Mouse (Mus musculus): ENCODE measurements around the gene Camkv. TPM values are rescaled to one million over a fixed set of nuclear protein-coding genes. Genes with fewer than 3 reads are reported as not detected.
A peak's percentile ranks its signal among the peaks of the same experiment; 100 is the strongest.

The Camkv gene
- 100 to 1,000 TPM; 353 to 360 TPM for total RNA-seq (2021)

DNA sequence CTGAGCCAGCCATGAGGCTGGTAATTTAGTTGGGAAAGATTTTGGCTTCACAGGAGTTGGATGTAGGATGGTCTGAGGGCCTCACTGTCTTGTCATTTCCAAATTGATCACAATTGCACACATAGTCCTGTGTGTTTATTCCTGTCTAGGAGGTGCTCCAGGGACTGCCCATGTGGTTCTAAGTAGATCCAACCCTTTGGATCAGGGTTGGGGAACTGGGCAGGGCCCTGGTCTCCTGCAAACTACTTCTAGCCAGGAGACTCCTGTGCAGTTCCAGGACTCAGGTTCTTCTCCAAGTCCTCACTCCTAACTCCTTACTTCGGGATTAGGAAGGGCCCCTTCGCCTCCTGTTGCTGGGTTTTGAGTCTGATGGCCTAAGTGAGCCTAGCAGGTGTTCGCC, at the start of gene Camkv:
TSS of gene Camkv (plus strand) at position 301 of the 400 bp plus-strand sequence.
- intact Hi-C loops (cut with DNase I), result no loop called here

DNA sequence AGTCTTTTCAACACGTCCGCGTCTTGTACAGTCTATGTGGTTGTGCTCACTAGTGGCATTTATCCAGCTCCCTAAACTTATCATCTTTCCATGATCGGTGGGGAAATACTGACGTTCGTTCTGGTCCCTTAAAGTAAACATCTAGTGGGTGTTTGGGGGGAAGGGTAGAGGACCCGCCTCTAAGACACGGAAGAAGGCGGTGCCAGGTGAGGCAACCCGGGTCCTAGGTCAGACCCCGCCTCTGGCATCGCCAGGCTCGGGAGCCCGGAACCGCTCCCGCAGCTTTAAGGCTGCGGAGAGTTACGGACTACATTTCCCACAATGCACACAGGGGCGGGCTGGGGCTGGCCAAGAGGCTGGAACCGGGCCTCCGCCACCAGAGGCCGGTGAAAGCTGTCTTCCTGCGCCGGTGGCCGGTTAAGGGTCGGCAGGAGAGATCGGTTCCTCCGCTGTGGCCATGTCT, 47.6 kb upstream of the Camkv start, which contains the start of gene Mon1a:
TSS of gene Mon1a (plus strand) at position 348 of the 463 bp plus-strand sequence.
- peak; percentile 88 to 89 for DNase-seq (ENCODE audit: low spot score in 2 of 2)
- intact Hi-C loops (cut with DNase I), result loop anchor here (2.0 kb wide), 1 partner anchor 15 kb away; the partner anchor contains the start of gene Rbm6

More for the DNA sequence above, at the start of gene Camkv:
- DNase-seq (ENCODE audit: low spot score in 2 of 2), result no peak

DNA sequence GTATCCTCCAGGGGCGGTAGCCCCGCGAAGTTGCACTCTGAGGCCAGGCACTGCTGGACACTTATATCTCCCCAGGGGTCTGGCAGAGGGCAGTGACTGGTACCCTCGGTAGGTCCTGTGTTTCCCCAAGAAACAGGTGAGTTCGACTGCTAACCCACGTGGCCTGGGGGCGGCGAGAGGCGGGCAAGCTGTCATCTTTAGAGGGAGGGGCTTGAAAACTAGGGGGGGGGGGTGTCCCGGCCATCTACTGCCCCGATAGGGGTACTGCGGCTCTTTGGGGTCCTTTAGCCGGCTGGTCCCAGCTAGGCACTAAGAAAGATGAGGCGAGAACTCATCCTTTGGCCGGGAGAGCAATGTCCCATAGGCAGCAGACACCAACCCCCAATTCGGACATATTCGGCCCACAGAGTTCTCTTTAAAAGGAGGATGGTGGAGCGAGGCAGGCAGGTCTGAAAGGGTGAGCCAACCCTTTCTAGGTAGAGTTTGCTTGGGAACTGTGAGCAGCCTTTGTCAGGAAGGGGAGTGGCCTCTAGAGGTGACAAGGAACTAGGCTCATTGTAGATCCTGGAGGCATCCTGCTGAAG, 47.1 kb upstream of the Camkv start:
- intact Hi-C loops (cut with DNase I), result loop anchor here (2.0 kb wide), 1 partner anchor 16 kb away; the partner anchor contains the start of gene Rbm6
- no peak for DNase-seq (ENCODE audit: low spot score in 2 of 2)

DNA sequence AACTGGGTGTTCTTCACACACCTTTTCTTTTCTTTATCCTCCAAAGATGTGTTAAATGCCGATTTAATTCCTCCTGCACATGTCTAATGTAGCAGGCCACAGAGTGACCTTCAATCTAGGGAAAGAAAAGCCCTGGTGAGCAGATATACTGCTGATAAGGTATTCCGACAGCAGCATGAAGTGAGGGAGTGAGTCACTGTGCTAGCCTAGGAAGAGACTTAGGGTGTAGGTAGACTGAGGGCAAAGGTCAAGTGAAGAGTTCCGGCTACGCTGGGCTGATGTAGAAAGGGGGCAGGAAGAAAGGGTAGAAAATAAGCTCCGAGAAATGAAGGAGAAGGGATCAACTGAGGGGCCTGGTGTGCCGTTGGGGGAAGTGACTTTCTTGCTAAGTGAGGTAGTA, 45.2 kb upstream of the Camkv start:
- no peak for DNase-seq (ENCODE audit: low spot score in 2 of 2)
- intact Hi-C loops (cut with DNase I), result no loop called here

DNA sequence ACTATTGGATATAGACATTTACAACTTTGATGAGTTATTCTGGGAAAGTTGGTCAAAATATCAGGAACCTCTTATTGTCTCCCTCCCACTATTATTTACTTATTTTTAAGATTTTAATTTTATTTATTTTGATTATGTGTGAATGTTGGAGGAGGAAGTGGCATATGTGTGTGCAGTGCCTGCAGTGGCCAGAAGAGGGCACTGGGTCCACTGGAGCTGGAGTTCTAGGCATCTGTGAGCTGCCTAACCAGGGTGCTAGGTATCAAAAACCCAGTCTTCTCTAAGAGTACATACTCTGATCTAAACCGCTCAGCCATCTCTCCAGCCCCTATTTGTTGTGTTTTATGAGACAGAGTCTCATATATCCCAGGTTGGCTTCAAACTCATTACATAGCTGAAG, 44.5 kb upstream of the Camkv start:
- no peak for DNase-seq (ENCODE audit: low spot score in 2 of 2)
- intact Hi-C loops (cut with DNase I), result no loop called here

DNA sequence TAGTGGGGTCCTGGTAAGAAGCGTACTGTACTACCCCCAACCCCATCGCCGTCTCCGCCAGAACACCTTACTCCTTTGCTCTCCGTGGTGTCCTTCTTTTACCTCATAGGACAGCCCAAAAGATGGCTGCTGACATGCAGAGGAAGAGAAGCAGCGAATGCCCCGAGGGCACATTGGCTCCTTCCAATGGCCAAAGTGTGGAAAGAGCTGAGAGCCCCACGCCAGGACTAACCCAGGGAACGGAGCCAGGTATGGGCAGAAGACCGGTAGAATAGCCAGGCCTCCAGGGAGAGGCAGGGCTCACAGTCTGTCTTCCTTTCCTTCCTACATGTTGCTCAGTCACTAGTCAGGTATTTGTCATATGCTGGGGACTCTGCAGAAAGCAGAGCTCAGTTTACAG, 36.9 kb upstream of the Camkv start:
- no peak for DNase-seq (ENCODE audit: low spot score in 2 of 2)
- intact Hi-C loops (cut with DNase I), result no loop called here

DNA sequence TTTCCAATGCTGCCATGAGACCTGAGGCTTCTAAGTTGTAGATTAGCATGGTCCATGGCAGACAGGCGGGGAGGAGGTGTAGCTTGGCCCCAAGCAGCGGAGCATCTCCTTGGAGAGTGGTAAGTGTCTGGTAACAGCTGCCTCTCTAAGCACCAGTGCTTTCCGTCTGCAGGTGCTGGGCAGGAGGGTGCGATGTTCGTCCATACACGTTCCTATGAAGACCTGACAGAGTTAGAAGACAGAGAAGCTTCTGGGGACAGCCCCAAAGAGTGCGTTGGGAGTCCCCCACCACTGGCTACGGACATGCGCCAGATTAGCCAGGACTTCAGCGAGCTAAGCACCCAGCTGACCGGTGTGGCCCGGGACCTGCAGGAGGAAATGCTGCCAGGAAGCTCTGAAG, 35.6 kb upstream of the Camkv start:
- no peak for DNase-seq (ENCODE audit: low spot score in 2 of 2)
- intact Hi-C loops (cut with DNase I), result loop anchor here (5.0 kb wide), 2 partner anchors 147 to 167 kb away; partner anchors contain the start of gene Gmppb

DNA sequence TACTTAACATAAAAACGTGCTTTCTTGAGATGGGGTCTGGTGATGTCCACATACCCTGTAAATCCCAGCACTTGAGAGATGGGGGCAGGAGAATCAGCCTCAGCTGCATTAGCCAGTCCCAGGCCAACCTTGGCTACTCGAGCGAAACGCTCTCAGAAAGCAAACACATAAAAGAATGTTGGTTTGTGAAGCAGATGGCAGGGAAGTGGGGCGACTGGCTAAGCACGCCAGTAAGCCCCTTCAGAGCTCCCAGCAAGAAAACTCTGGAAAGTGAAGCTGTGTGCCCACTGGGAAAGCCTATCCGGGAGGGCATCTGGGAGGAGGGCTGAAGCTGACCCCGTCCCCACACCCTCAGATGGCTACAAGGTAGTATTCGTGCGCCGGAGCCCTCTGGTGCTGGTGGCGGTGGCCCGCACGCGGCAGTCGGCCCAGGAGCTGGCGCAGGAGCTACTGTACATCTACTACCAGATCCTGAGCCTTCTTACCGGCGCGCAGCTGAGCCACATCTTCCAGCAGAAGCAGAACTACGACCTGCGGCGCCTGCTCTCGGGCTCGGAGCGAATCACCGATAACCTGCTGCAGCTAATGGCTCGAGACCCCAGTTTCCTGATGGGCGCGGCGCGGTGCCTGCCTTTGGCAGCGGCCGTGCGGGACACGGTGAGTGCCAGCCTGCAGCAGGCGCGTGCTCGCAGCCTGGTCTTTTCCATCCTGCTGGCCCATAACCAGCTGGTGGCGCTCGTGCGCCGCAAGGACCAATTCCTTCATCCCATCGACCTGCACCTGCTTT, 34.4 kb upstream of the Camkv start:
- intact Hi-C loops (cut with DNase I), result loop anchor here (5.0 kb wide), 2 partner anchors 146 to 166 kb away; partner anchors contain the start of gene Gmppb
- DNase-seq (ENCODE audit: low spot score in 2 of 2), result peak; percentile 81 to 84

DNA sequence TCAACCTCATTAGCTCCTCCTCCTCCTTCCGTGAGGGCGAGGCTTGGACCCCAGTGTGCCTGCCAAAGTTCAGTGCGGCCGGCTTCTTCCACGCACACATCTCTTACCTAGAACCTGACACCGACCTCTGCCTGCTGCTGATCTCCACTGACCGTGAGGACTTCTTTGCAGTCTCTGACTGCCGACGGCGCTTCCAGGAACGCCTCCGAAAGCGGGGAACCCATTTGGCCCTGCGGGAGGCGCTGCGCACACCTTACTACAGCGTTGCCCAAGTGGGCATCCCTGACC, 33.9 kb upstream of the Camkv start:
- no peak for DNase-seq (ENCODE audit: low spot score in 2 of 2)

DNA sequence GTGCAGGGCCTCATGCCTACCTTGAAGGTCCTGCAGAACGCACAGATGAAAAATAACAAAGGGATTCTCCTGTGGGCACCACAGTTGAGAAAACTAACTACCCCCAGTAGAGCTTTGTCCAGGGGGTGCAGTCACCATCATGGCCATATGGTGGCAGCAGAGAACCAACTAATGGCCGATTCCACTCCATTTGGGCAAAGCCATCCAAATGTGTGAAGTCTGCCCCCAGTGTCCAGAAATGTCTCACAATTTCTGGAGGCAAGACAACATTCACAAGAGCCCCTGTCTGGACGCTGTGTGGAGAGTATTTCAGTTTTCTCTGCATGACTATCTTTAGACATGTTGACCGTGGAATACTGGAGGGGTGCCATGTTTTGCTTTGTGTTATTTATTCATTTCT, 30.7 kb upstream of the Camkv start:
- intact Hi-C loops (cut with DNase I), result loop anchor here (1.0 to 5.0 kb wide), 3 partner anchors 58 to 163 kb away; partner anchors contain the start of gene Gmppb
- peak; percentile 82 to 86 for DNase-seq (ENCODE audit: low spot score in 2 of 2)

More for the DNA sequence above, 33.9 kb upstream of the Camkv start:
- intact Hi-C loops (cut with DNase I), result loop anchor here (5.0 kb wide), 2 partner anchors 146 to 166 kb away; partner anchors contain the start of gene Gmppb

DNA sequence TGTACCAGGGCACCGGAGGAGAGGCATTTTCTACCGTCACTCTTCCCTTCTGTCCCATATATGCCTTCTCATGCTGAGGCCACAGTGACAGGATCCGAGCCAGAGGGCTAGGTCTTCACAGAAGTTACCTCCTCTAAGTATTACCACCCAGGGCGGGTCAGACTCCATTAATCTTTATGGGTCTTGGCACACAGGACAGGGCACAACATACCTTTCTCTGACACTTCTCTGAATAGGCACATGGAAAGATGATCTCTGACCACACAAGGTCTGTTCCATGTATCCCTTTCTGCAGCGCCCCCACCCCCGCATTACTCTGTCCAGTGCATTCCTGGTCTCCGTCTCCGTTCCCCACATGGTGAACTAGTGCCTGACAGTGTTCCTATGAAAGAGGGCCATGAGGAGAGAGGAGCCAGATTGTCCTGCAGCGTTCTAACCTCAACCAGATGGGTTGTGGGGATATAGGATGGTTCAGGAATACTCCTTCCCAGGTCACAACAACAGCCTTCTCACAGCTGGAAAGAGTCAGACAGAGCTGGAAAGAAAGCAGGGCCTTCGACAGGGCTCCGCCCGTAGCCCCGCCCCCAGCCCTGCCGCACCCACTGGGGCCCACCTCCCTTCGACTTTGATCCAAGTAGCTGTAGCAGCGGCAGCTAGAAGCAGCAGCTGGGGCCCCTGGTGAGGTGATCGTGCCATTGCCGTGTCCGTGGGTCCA, 29.1 kb upstream of the Camkv start, which contains the start of gene Mst1r:
TSS of gene Mst1r (plus strand) at position 622 of the 715 bp plus-strand sequence.
- intact Hi-C loops (cut with DNase I), result no loop called here
- no peak for DNase-seq (ENCODE audit: low spot score in 2 of 2)

DNA sequence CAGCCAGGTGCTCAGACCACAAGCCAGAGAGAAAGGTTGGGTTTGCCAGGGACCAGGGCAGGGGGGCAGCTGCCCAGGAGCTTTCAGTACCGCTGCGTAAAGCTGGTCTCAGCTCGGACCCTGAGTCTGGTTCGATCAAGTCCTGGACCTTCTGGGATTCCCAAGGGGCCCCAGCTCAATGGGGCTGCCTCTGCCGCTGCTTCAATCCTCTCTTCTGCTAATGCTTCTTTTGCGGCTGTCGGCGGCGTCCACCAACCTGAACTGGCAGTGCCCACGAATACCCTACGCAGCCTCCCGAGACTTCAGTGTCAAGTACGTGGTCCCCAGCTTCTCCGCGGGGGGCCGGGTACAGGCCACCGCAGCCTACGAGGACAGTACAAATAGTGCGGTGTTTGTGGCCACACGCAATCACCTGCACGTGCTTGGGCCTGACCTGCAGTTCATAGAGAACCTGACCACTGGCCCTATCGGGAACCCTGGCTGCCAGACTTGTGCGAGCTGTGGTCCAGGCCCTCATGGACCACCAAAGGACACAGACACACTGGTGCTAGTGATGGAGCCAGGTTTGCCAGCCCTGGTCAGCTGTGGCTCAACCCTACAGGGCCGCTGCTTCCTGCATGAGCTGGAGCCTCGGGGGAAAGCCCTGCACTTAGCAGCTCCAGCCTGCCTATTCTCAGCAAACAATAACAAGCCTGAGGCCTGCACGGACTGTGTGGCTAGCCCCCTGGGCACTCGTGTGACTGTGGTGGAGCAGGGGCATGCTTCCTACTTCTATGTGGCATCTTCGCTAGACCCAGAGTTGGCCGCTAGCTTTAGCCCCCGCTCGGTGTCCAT, 28.3 kb upstream of the Camkv start:
- intact Hi-C loops (cut with DNase I), result no loop called here

DNA sequence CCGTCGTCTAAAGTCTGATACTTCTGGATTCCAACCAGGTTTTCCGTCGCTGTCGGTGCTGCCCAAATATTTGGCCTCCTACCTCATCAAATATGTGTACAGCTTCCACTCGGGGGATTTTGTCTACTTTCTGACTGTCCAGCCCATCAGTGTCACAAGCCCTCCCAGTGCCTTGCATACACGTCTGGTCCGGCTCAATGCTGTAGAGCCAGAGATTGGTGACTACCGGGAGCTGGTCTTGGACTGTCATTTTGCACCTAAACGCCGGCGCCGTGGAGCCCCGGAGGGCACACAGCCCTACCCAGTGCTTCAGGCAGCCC, 27.7 kb upstream of the Camkv start:
- intact Hi-C loops (cut with DNase I), result no loop called here

More for the DNA sequence above, 28.3 kb upstream of the Camkv start:
- no peak for DNase-seq (ENCODE audit: low spot score in 2 of 2)

DNA sequence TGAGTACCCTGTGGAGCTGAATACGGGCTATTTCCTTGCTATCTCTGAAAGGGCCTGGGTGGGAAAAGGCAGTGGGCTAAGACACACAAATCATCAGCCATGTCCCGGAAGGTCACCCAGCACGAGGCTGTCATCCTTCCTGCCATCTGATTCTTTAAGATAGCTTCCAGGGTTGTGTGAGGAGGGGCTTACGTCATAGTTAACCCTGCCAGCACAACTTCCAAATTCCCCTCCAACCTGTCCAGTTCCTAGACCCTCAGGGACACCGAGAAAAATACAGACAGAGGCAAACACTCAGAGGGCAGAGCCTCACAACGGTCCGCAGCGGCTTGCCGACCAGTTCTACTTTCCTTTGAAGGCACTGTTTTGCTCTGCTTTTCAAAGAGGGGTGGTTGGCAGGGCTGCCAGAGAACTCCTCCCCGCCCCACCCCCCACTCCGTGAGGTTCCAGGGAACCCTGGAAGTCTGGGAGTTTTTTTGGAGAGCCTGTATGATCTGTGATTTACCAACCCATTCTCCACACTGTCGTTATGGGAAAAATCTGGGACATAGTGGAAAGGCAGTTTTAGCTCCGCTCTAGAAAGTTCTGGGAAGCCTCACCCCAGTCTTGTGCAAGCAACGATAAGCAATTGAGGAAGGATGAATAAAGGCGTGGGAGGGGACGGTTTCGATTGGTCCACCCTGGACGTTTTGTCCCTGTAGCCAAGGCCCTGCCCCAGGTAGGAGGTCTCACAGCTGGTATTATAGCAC, 26.9 kb upstream of the Camkv start:
- DNase-seq (ENCODE audit: low spot score in 2 of 2), result no peak
- intact Hi-C loops (cut with DNase I), result no loop called here

More for the DNA sequence above, 27.7 kb upstream of the Camkv start:
- no peak for DNase-seq (ENCODE audit: low spot score in 2 of 2)

DNA sequence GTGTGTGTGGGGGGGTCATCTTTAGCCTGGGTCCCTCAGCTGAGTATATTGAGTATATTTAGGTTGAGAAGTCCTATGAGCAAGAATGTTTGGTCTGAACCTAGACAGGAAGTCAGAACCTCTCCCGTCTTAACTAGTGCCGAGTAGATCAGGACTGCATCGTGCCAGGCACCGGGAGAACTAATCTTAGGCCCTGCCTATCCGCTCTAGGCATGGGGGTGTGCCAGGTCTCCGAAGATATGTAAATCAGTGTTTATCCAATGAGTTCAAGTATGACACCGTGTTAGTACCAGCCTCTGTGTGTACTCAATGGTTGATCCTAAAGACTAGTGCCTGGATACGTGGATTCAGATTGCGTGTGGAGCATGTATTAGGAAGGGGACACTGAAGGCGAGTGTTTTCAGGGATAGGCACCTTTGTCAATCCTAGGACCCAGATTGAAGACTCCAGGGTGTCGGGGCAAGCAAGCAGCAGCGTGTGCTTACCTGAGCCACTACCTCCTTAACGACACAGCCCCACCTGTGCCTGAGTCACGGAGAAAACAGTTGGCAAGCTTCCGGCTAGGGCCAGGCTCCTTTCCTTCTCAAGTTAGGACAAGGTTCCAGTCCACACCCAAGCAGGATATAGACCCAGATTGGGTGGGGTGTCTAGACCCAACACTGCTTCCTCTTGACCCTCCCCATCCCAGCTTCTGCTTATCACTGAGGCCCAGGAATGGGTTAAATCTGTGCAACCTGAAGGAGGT, 25.3 kb upstream of the Camkv start:
- DNase-seq (ENCODE audit: low spot score in 2 of 2), result no peak
- intact Hi-C loops (cut with DNase I), result no loop called here

DNA sequence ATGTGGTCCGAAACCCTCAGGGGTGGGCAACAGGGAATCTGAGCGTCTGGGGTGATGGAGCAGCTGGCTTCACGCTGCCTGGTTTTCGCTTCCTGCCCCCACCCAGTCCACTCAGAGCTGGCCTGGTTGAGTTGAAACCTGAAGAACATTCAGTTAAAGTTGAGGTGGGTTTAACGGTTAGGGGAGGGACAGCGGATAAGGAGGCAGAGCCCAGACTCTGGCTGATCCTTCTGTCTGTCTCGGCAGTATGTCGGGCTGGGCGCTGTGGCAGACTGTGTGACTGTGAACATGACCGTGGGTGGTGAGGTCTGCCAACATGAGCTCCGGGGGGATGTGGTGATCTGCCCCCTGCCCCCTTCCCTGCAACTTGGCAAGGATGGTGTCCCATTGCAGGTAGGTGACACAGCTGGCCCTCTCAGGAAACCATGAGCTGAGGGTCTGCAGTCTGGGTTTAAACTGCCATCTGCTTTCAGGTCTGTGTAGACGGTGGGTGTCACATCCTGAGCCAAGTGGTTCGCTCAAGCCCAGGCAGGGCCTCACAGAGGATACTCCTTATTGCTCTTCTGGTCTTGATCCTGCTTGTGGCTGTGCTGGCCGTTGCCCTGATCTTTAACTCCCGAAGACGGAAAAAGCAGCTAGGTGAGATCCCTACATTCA, 20.6 kb upstream of the Camkv start:
- DNase-seq (ENCODE audit: low spot score in 2 of 2), result no peak
- intact Hi-C loops (cut with DNase I), result no loop called here

DNA sequence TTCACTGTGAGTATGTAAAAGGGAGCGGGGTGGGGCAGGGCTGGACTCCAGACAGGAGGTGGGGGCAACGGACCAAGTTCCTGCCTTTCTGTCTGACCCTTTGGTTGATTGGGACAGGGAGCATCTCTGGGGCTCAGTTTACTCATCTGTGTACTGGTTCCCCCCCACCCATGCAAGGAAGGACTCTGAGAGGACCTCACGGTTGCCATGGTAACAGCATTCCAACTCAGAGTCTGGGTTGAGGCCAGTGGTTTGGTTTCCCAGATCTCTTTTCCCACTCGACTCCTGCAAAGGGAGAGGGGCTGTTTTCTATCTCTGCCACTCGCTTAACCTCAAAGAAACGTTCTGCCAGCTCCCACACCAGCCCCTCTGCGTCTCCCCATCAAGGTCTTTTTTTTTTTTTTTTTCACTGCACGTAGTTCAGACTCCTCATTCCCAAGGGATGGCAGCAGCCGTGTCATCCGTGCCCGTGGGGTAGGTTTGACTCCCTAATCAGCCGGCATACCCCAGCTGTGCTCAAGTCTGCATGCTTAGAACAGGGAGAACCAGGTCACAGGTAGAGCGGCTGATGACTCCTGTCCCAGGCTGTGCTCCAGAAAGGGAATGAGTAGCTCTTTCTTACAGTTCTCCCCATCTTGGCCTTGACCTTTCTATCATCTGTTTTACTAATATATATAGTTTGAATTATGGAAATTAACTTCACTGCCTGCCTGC, 17.4 kb upstream of the Camkv start:
- peak in 1 of 2 experiments; percentile 42 for DNase-seq (ENCODE audit: low spot score in 2 of 2)
- intact Hi-C loops (cut with DNase I), result no loop called here

Measured in left cerebral cortex, postnatal 36 days (tissue).